Mouse (Mus musculus): Measurements from ENCODE around the gene Anxa7. TPM values are rescaled to one million over a fixed set of nuclear protein-coding genes. Genes with fewer than 3 reads are reported as not detected.

Gene Anxa7
- polyA plus RNA-seq, 1 experiment from 2014 or later: 57.4 TPM

DNA sequence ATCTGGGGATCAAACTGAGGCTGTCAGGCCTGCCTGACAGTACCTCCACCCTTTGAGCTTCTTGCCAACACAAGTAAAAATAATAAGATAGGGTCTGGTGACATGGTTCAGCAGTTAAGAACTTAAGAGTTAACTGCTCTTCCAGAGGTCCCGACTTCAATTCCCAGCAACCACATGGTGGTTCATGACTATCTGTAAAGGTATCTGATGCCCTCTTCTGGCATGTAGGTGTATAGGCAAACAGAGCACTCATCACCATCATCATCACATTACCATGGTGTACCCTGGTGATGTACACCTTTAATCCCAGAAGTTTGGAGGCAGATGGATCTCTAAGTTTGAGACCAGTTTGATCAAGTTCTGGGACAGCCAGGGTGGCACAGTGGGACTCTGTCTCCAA is 51.3 kb downstream of the Anxa7 start:
- Histone ChIP-seq H3K4me1 (ENCODE audit: control insufficient read depth, insufficient read depth, low read length) (no peaks in the 10 kb centered on the region), H3K4me2 (replicated peaks; ENCODE audit: low read depth, low read length) (no peak overlapping the region), H3K27me3 (ENCODE audit: control insufficient read depth, insufficient read depth, low read length) (no peaks in the 10 kb centered on the region), H3K27ac (ENCODE audit: low read length) (no peak overlapping the region), H3K9me3 (ENCODE audit: control insufficient read depth, low read depth, low read length) (no peaks in the 10 kb centered on the region), H3K36me3 (ENCODE audit: control insufficient read depth, insufficient read depth, low read length) (no peaks in the 10 kb centered on the region), H3K4me3 (ENCODE audit: low read depth, low read length) (no peak overlapping the region), H3K9ac (replicated peaks; ENCODE audit: low read depth, low read length) (no peak overlapping the region)
- WGBS: 46% methylated on average over 1 of the region's 1 CpGs
- no peak for ATAC-seq (ENCODE audit: insufficient number of reproducible peaks, insufficient read depth, low FRiP score, low read depth)

DNA sequence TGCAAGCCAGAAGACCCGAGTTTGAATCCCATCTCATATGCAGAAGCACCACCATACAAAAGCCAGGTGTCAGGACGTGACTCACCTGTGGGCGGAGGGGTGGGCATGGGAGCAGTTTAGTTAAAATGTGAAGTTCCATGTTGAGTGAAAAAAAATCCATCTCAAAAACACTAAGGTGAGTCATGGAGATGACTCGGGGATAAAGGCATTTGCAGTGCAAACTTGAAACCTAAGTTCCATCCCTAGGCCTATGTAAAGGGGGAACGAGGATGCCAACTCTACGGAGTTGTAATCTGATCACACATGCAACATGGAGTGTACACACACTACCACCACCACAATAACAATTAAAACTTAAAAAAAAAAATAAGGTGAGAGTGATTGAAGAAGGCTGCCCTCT is 56.9 kb downstream of the Anxa7 start:
- no peaks in the 10 kb centered on the region for H3K4me1 ChIP-seq (ENCODE audit: control insufficient read depth, insufficient read depth, low read length)

DNA sequence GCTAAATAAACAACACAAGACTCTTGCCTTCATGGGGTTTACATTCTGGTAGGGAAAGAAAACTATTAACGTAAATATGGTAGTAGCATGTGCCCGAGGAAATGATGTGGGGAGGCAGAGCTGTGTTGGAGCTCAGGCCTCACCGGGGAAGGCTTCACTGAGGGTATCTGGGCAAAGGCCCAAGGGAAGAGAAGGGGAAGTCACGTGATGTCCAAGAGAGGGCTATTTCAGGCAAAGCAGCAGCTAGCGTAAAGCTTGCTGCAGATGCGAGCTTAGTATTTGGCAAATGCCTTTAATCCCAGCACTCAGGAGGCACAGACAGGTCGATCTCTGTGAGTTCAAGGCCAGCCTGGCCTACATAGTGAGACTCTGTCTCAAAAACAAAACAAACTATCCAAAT is 57.7 kb downstream of the Anxa7 start:
- no peaks in the 10 kb centered on the region for H3K9me3 ChIP-seq (ENCODE audit: control insufficient read depth, low read depth, low read length)
- H3K27me3 ChIP-seq (ENCODE audit: control insufficient read depth, insufficient read depth, low read length): no peaks in the 10 kb centered on the region
- H3K4me1 ChIP-seq (ENCODE audit: control insufficient read depth, insufficient read depth, low read length): no peaks in the 10 kb centered on the region
- H3K4me2 ChIP-seq (replicated peaks; ENCODE audit: low read depth, low read length): no peak overlapping the region
- H3K4me3 ChIP-seq (ENCODE audit: low read depth, low read length): no peak overlapping the region
- no peak overlapping the region for H3K9ac ChIP-seq (replicated peaks; ENCODE audit: low read depth, low read length)
- WGBS: 78% methylated on average over 7 of the region's 7 CpGs
- no peak for ATAC-seq (ENCODE audit: insufficient number of reproducible peaks, insufficient read depth, low FRiP score, low read depth)
- no peak overlapping the region for H3K27ac ChIP-seq (ENCODE audit: low read length)
- no peaks in the 10 kb centered on the region for H3K36me3 ChIP-seq (ENCODE audit: control insufficient read depth, insufficient read depth, low read length)

More for the DNA sequence above, 56.9 kb downstream of the Anxa7 start:
- Histone ChIP-seq H3K36me3 (ENCODE audit: control insufficient read depth, insufficient read depth, low read length) (no peaks in the 10 kb centered on the region), H3K4me2 (replicated peaks; ENCODE audit: low read depth, low read length) (no peak overlapping the region), H3K9ac (replicated peaks; ENCODE audit: low read depth, low read length) (no peak overlapping the region), H3K4me3 (ENCODE audit: low read depth, low read length) (no peak overlapping the region), H3K27ac (ENCODE audit: low read length) (no peak overlapping the region), H3K9me3 (ENCODE audit: control insufficient read depth, low read depth, low read length) (no peaks in the 10 kb centered on the region), H3K27me3 (ENCODE audit: control insufficient read depth, insufficient read depth, low read length) (no peaks in the 10 kb centered on the region)
- no peak for ATAC-seq (ENCODE audit: insufficient number of reproducible peaks, insufficient read depth, low FRiP score, low read depth)
- 84% methylated on average over 6 of the region's 6 CpGs for WGBS

Other genes starting within 250 kb of the Anxa7 start
- 4.6 and 7.0 TPM in 2 replicates for gene Kcnk16, start 210.9 kb downstream of the Anxa7 start, polyA plus RNA-seq (2014; fragmentation: Nextera tagmentation; extraction: Ambion mirVana)
- 18.7 and 21.1 TPM in 2 replicates for gene Nudt13, start 185.4 kb downstream of the Anxa7 start, polyA plus RNA-seq (2014; fragmentation: Nextera tagmentation; extraction: Ambion mirVana)
- 53.1 and 54.6 TPM in 2 replicates for gene Ecd, start 132.0 kb downstream of the Anxa7 start, polyA plus RNA-seq (2014; fragmentation: Nextera tagmentation; extraction: Ambion mirVana)
- gene Fam149b, start 132.0 kb downstream of the Anxa7 start, polyA plus RNA-seq (2014; fragmentation: Nextera tagmentation; extraction: Ambion mirVana): 41.7 and 42.6 TPM in 2 replicates
- gene Dnajc9, start 91.2 kb downstream of the Anxa7 start, polyA plus RNA-seq (2014; fragmentation: Nextera tagmentation; extraction: Ambion mirVana): 95.9 and 107 TPM in 2 replicates
- 90.8 and 102 TPM in 2 replicates for gene Mrps16, start 86.5 kb downstream of the Anxa7 start, polyA plus RNA-seq (2014; fragmentation: Nextera tagmentation; extraction: Ambion mirVana)
- 0.10 and 0.27 TPM in 2 replicates for gene Cfap70, start 27.9 kb downstream of the Anxa7 start, polyA plus RNA-seq (2014; fragmentation: Nextera tagmentation; extraction: Ambion mirVana)
- 1.3 and 1.8 TPM in 2 replicates for gene Mss51, start 16.8 kb upstream of the Anxa7 start, polyA plus RNA-seq (2014; fragmentation: Nextera tagmentation; extraction: Ambion mirVana)
- gene Ppp3cb, start 66.4 kb upstream of the Anxa7 start, polyA plus RNA-seq (2014; fragmentation: Nextera tagmentation; extraction: Ambion mirVana): 64.6 and 67.3 TPM in 2 replicates
- 8.4 and 9.8 TPM in 2 replicates for gene Usp54, start 160.9 kb upstream of the Anxa7 start, polyA plus RNA-seq (2014; fragmentation: Nextera tagmentation; extraction: Ambion mirVana)
- 0.29 TPM in 1 of 2 replicates, not detected in the other for gene Myoz1, start 176.4 kb upstream of the Anxa7 start, polyA plus RNA-seq (2014; fragmentation: Nextera tagmentation; extraction: Ambion mirVana)
- 0.17 and 0.29 TPM in 2 replicates for gene Synpo2l, start 188.2 kb upstream of the Anxa7 start, polyA plus RNA-seq (2014; fragmentation: Nextera tagmentation; extraction: Ambion mirVana)
- 86.9 and 88.1 TPM in 2 replicates for gene Sec24c, start 194.2 kb upstream of the Anxa7 start, polyA plus RNA-seq (2014; fragmentation: Nextera tagmentation; extraction: Ambion mirVana)
- 20.5 and 20.7 TPM in 2 replicates for gene Fut11, start 214.8 kb upstream of the Anxa7 start, polyA plus RNA-seq (2014; fragmentation: Nextera tagmentation; extraction: Ambion mirVana)
- 211 and 224 TPM in 2 replicates for gene Chchd1, start 222.9 kb upstream of the Anxa7 start, polyA plus RNA-seq (2014; fragmentation: Nextera tagmentation; extraction: Ambion mirVana)
- gene Zswim8, start 227.4 kb upstream of the Anxa7 start, polyA plus RNA-seq (2014; fragmentation: Nextera tagmentation; extraction: Ambion mirVana): 35.9 and 38.6 TPM in 2 replicates

Measured in stomach, embryonic 14.5 days (tissue).